Mouse (Mus musculus): ENCODE measurements around the gene Prkcd.

Prkcd gene

GRCm38 (mm10) chr14:30635219-30635910, 9.4 kb upstream of the Prkcd start:
- peak; percentile 49 for DNase-seq (ENCODE audit: extremely low read depth, insufficient read length, low spot score)

- no peak for DNase-seq (ENCODE audit: extremely low read depth, insufficient read length, low spot score)
These were observed 8.4 kb upstream of the Prkcd start for GRCm38 (mm10) chr14:30634418-30634817.

- DNase-seq (ENCODE audit: extremely low read depth, insufficient read length, low spot score), result no peak
These were observed 7.7 kb upstream of the Prkcd start for GRCm38 (mm10) chr14:30633708-30634107.

- peak; percentile 65 for DNase-seq (ENCODE audit: extremely low read depth, insufficient read length, low spot score)
These were observed 5.8 kb upstream of the Prkcd start for GRCm38 (mm10) chr14:30631834-30632233.

GRCm38 (mm10) chr14:30630811-30631576, 5.0 kb upstream of the Prkcd start:
- no peak for DNase-seq (ENCODE audit: extremely low read depth, insufficient read length, low spot score)

GRCm38 (mm10) chr14:30629839-30630238, 3.8 kb upstream of the Prkcd start:
- no peak for DNase-seq (ENCODE audit: extremely low read depth, insufficient read length, low spot score)

GRCm38 (mm10) chr14:30628235-30628634, 2.2 kb upstream of the Prkcd start:
- DNase-seq (ENCODE audit: extremely low read depth, insufficient read length, low spot score), result no peak

GRCm38 (mm10) chr14:30626756-30627742, 1.0 kb upstream of the Prkcd start:
- DNase-seq (ENCODE audit: extremely low read depth, insufficient read length, low spot score), result no peak

GRCm38 (mm10) chr14:30625131-30625807, 741 bp downstream of the Prkcd start:
- DNase-seq (ENCODE audit: extremely low read depth, insufficient read length, low spot score), result peak; percentile 64

GRCm38 (mm10) chr14:30624277-30624721, 1.7 kb downstream of the Prkcd start:
- no peak for DNase-seq (ENCODE audit: extremely low read depth, insufficient read length, low spot score)

GRCm38 (mm10) chr14:30622556-30622955, 3.5 kb downstream of the Prkcd start:
- DNase-seq (ENCODE audit: extremely low read depth, insufficient read length, low spot score), result no peak

- no peak for DNase-seq (ENCODE audit: extremely low read depth, insufficient read length, low spot score)
These were observed 3.9 kb downstream of the Prkcd start for GRCm38 (mm10) chr14:30622130-30622529.

GRCm38 (mm10) chr14:30619982-30620578, 5.9 kb downstream of the Prkcd start:
- no peak for DNase-seq (ENCODE audit: extremely low read depth, insufficient read length, low spot score)

- no peak for DNase-seq (ENCODE audit: extremely low read depth, insufficient read length, low spot score)
These were observed 7.2 kb downstream of the Prkcd start for GRCm38 (mm10) chr14:30618746-30619275.

- no peak for DNase-seq (ENCODE audit: extremely low read depth, insufficient read length, low spot score)
These were observed 9.3 kb downstream of the Prkcd start for GRCm38 (mm10) chr14:30616751-30617150.

- no peak for DNase-seq (ENCODE audit: extremely low read depth, insufficient read length, low spot score)
These were observed 12.9 kb downstream of the Prkcd start for GRCm38 (mm10) chr14:30612962-30613715.

GRCm38 (mm10) chr14:30612523-30612922, 13.5 kb downstream of the Prkcd start:
- peak; percentile 71 for DNase-seq (ENCODE audit: extremely low read depth, insufficient read length, low spot score)

- DNase-seq (ENCODE audit: extremely low read depth, insufficient read length, low spot score), result no peak
These were observed 15.1 kb downstream of the Prkcd start for GRCm38 (mm10) chr14:30610940-30611339.

GRCm38 (mm10) chr14:30610304-30610703, 15.7 kb downstream of the Prkcd start:
- no peak for DNase-seq (ENCODE audit: extremely low read depth, insufficient read length, low spot score)
